Mouse (Mus musculus): Measurements from ENCODE around the gene Nnat. TPM values are rescaled to one million over a fixed set of nuclear protein-coding genes. Genes with fewer than 3 reads are reported as not detected.
A peak's percentile ranks its signal among the peaks of the same experiment; 100 is the strongest.

Gene Nnat
- 98.2 and 111 TPM in 2 replicates for polyA plus RNA-seq (2015; fragmentation: Nextera tagmentation; extraction: Ambion mirVana)

DNA sequence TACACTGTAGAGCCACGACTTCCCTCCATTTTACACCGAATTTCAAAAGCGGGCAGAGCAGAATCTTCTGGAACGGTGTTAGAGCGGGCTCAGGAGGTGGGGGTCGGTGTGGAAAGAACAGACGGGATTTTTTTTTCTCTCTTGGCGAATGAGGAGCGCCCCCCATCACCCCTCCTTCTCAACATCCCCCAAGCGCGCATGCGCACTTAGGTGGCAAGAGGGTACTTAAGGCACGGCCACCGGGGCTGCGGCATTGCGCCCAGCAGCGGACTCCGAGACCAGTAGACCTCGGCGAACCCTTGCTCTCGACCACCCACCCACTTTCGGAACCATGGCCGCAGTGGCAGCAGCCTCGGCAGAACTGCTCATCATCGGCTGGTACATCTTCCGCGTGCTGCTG is at the start of gene Nnat:
Nnat (plus strand) TSS at position 221 of the 400 bp plus-strand sequence.
- no peak within 1 kb of the TSS for H3K9ac ChIP-seq (ENCODE audit: low read depth, low read length)
- H3K4me3 ChIP-seq (ENCODE audit: low read depth, low read length), result peak within 1 kb of the TSS; percentile 34
- H3K27me3 ChIP-seq (replicated peaks; ENCODE audit: control insufficient read depth, insufficient read depth, low read length), result no peaks in the 10 kb centered on the region
- H3K36me3 ChIP-seq (ENCODE audit: control insufficient read depth, insufficient read depth), result peaks cover 18% of the 10 kb centered on the region; the same call in 1 of the 2 replicates
- no peak for TF ChIP-seq CTCF (IDR thresholded peaks at IDR 0.05; ENCODE audit: low read depth)
- no peaks in the 10 kb centered on the region for H3K4me1 ChIP-seq (replicated peaks; ENCODE audit: control insufficient read depth, insufficient read depth, low read length)
- ATAC-seq, result no peak
- no peak within 1 kb of the TSS for H3K27ac ChIP-seq (ENCODE audit: low read depth, low read length)
- 60% methylated on average over 27 of the region's 27 CpGs for WGBS
- H3K9me3 ChIP-seq (ENCODE audit: control insufficient read depth), result peaks cover 8% of the 10 kb centered on the region; the same call in 1 of the 2 replicates
- H3K4me2 ChIP-seq (replicated peaks; ENCODE audit: low read depth), result peak within 1 kb of the TSS; percentile 66

DNA sequence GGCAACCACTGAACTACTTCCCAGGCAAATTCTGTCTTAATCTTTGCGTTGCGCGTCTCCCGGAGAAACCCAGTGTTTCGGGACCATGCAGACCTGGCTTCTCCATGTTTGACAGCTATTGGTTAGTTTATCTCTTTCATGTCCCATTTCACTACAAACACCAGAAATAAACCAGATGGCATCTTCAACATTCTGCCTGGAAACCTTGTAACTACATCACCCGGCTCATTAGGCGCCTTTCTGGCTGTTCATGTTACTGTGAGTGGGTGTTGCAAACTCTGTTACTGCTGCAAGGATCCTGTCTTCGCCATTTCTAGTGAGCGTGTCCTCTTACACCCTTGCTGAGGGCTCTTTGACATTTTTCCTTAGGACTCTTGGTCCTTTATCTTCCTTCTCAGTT is 47.0 kb upstream of the Nnat start:
- ATAC-seq, result no peak
- WGBS, result 84% methylated on average over 9 of the region's 9 CpGs

DNA sequence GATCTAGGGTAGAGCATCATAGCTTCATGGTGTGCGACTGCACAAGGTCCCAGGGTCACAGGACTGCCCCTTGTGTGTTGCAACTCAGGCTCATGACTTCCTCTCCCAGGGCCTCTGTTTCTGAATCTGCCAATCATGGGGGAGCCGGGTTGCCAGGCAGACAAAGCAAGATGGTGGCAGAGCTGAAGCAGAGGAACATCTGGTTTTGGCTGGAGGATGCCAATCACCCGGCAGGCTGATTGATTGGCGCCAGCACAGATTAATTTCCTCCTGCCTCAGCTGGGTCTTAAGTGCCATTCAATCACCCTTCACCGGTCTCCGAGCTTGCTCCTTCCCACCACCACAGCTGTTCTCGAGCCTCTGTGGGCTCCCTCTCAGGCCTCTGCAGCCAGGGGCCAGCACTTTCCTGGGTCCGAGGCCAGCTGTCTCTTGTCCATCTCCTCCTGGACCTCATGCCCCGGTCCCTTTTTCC is 46.1 kb upstream of the Nnat start:
- WGBS, result 62% methylated on average over 9 of the region's 9 CpGs
- ATAC-seq, result no peak
- TF ChIP-seq CTCF (IDR thresholded peaks at IDR 0.05; ENCODE audit: low read depth), result no peak
- Histone ChIP-seq H3K9ac (ENCODE audit: low read depth, low read length) (no peak overlapping the region), H3K4me1 (replicated peaks; ENCODE audit: control insufficient read depth, insufficient read depth, low read length) (no peaks in the 10 kb centered on the region), H3K27me3 (replicated peaks; ENCODE audit: control insufficient read depth, insufficient read depth, low read length) (no peaks in the 10 kb centered on the region), H3K36me3 (ENCODE audit: control insufficient read depth, insufficient read depth) (no peaks in the 10 kb centered on the region), H3K27ac (ENCODE audit: low read depth, low read length) (no peak overlapping the region), H3K4me3 (ENCODE audit: low read depth, low read length) (no peak overlapping the region), H3K4me2 (replicated peaks; ENCODE audit: low read depth) (no peak overlapping the region), H3K9me3 (ENCODE audit: control insufficient read depth) (no peaks in the 10 kb centered on the region)

More for the DNA sequence above, 47.0 kb upstream of the Nnat start:
- H3K36me3 ChIP-seq (ENCODE audit: control insufficient read depth, insufficient read depth), result no peaks in the 10 kb centered on the region
- no peak overlapping the region for H3K4me3 ChIP-seq (ENCODE audit: low read depth, low read length)
- no peak overlapping the region for H3K27ac ChIP-seq (ENCODE audit: low read depth, low read length)
- no peak for TF ChIP-seq CTCF (IDR thresholded peaks at IDR 0.05; ENCODE audit: low read depth)
- H3K4me2 ChIP-seq (replicated peaks; ENCODE audit: low read depth), result no peak overlapping the region
- no peaks in the 10 kb centered on the region for H3K27me3 ChIP-seq (replicated peaks; ENCODE audit: control insufficient read depth, insufficient read depth, low read length)
- H3K9ac ChIP-seq (ENCODE audit: low read depth, low read length), result no peak overlapping the region
- no peaks in the 10 kb centered on the region for H3K9me3 ChIP-seq (ENCODE audit: control insufficient read depth)
- no peaks in the 10 kb centered on the region for H3K4me1 ChIP-seq (replicated peaks; ENCODE audit: control insufficient read depth, insufficient read depth, low read length)

DNA sequence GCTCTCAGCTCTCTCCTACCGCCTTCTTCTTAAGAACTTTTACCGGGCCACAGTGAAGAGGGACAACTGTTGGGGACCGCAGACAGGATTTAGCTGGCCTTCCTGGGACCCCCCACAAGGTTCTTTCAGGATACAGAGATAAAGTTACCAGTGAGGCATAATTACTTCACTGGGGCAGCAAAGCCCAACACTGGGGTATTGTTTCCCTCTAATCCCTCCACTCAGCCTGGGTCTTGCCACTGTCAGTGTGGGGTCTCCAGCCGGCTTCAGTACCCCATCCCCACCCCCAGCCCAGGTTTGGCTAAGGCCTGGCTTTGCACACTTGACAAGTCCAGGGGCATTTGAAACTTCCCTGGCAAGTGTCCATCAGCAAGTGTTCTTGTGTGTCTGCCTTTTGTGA is 45.5 kb upstream of the Nnat start:
- WGBS, result 28% methylated on average over 4 of the region's 4 CpGs
- H3K4me1 ChIP-seq (replicated peaks; ENCODE audit: control insufficient read depth, insufficient read depth, low read length), result no peaks in the 10 kb centered on the region
- no peak for TF ChIP-seq CTCF (IDR thresholded peaks at IDR 0.05; ENCODE audit: low read depth)

DNA sequence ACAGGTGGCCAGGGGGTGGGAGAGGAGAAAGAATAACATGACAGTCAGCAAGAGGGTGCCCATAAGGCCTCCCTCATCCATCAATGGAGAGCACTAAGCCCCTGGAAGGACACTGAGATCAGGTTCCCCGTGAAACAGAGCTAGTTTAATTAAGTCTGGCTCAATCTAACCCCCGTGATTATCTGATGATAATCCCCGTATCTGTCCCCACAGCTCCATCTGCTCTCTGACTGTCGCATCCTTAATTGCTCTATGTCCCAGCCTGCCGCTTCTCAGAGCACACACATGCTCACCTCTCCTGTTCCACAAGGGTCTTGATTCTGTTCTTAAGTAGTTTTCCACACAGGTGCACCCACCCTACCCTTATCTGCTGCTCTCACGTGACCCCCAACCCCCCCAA is 42.4 kb upstream of the Nnat start:
- 65% methylated on average over 6 of the region's 6 CpGs for WGBS
- no peak overlapping the region for H3K4me2 ChIP-seq (replicated peaks; ENCODE audit: low read depth)
- H3K27me3 ChIP-seq (replicated peaks; ENCODE audit: control insufficient read depth, insufficient read depth, low read length), result no peaks in the 10 kb centered on the region
- no peaks in the 10 kb centered on the region for H3K9me3 ChIP-seq (ENCODE audit: control insufficient read depth)
- H3K4me3 ChIP-seq (ENCODE audit: low read depth, low read length), result no peak overlapping the region
- TF ChIP-seq CTCF (IDR thresholded peaks at IDR 0.05; ENCODE audit: low read depth), result no peak
- H3K4me1 ChIP-seq (replicated peaks; ENCODE audit: control insufficient read depth, insufficient read depth, low read length), result no peaks in the 10 kb centered on the region
- H3K9ac ChIP-seq (ENCODE audit: low read depth, low read length), result no peak overlapping the region
- ATAC-seq, result no peak
- no peaks in the 10 kb centered on the region for H3K36me3 ChIP-seq (ENCODE audit: control insufficient read depth, insufficient read depth)
- H3K27ac ChIP-seq (ENCODE audit: low read depth, low read length), result no peak overlapping the region

More for the DNA sequence above, 45.5 kb upstream of the Nnat start:
- Histone ChIP-seq H3K4me2 (replicated peaks; ENCODE audit: low read depth) (no peak overlapping the region), H3K27ac (ENCODE audit: low read depth, low read length) (no peak overlapping the region), H3K9ac (ENCODE audit: low read depth, low read length) (no peak overlapping the region), H3K9me3 (ENCODE audit: control insufficient read depth) (no peaks in the 10 kb centered on the region), H3K36me3 (ENCODE audit: control insufficient read depth, insufficient read depth) (no peaks in the 10 kb centered on the region), H3K27me3 (replicated peaks; ENCODE audit: control insufficient read depth, insufficient read depth, low read length) (no peaks in the 10 kb centered on the region), H3K4me3 (ENCODE audit: low read depth, low read length) (no peak overlapping the region)
- no peak for ATAC-seq

DNA sequence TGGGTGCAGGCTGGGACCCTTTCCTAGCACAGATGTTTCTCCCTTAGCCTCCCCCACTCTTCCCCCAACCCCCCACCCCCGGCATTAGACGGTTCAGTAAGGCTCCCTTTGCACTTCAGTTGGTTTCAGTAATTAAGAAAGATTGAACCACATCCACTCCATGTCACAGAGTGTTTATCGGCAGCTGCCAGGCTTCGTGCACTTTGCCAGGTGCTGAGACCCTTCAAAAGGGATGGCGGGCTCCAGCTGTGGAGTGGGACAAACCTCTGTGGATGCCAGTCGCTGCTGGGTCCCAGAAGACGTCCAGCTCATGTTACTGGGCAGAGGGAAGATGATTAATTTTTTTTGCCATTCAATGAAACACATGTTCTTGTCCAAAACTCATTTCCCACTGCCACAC is 41.4 kb upstream of the Nnat start:
- Histone ChIP-seq H3K27me3 (replicated peaks; ENCODE audit: control insufficient read depth, insufficient read depth, low read length) (no peaks in the 10 kb centered on the region), H3K4me2 (replicated peaks; ENCODE audit: low read depth) (no peak overlapping the region), H3K36me3 (ENCODE audit: control insufficient read depth, insufficient read depth) (no peaks in the 10 kb centered on the region), H3K4me3 (ENCODE audit: low read depth, low read length) (no peak overlapping the region), H3K4me1 (replicated peaks; ENCODE audit: control insufficient read depth, insufficient read depth, low read length) (no peaks in the 10 kb centered on the region), H3K9ac (ENCODE audit: low read depth, low read length) (no peak overlapping the region), H3K9me3 (ENCODE audit: control insufficient read depth) (no peaks in the 10 kb centered on the region), H3K27ac (ENCODE audit: low read depth, low read length) (no peak overlapping the region)
- ATAC-seq, result no peak
- WGBS, result 64% methylated on average over 7 of the region's 7 CpGs
- TF ChIP-seq CTCF (IDR thresholded peaks at IDR 0.05; ENCODE audit: low read depth), result no peak

DNA sequence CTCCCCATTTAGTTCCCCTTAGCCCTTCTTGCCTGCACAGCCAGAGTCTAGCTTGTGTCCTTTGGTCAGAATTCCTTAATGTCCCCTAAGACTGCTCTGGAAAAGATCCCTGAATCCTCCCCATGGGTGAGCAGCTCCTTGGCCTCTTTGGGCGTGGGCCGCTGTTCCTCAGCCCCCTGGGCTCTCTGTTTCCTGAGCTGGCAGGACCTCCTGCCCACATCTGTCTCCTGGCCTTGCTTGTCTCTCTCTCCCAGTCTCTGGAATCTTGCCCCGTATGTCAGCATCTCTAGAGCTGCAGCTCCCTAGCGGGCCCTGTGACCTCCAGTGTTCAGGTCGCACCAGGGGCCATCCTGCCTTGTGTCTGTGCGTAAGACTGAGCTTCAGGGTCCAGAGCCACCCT is 40.4 kb upstream of the Nnat start:
- no peak overlapping the region for H3K27ac ChIP-seq (ENCODE audit: low read depth, low read length)
- WGBS, result 72% methylated on average over 6 of the region's 6 CpGs

More for the DNA sequence above, 40.4 kb upstream of the Nnat start:
- TF ChIP-seq CTCF (IDR thresholded peaks at IDR 0.05; ENCODE audit: low read depth), result no peak
- ATAC-seq, result no peak
- no peaks in the 10 kb centered on the region for H3K27me3 ChIP-seq (replicated peaks; ENCODE audit: control insufficient read depth, insufficient read depth, low read length)
- H3K9ac ChIP-seq (ENCODE audit: low read depth, low read length), result no peak overlapping the region
- no peak overlapping the region for H3K4me3 ChIP-seq (ENCODE audit: low read depth, low read length)
- H3K4me1 ChIP-seq (replicated peaks; ENCODE audit: control insufficient read depth, insufficient read depth, low read length), result no peaks in the 10 kb centered on the region
- no peak overlapping the region for H3K4me2 ChIP-seq (replicated peaks; ENCODE audit: low read depth)
- H3K9me3 ChIP-seq (ENCODE audit: control insufficient read depth), result no peaks in the 10 kb centered on the region
- H3K36me3 ChIP-seq (ENCODE audit: control insufficient read depth, insufficient read depth), result no peaks in the 10 kb centered on the region

Data from intestine, postnatal 0 days (tissue).